Mouse (Mus musculus) limb, embryonic 11.5 days (tissue): ENCODE results near the gene Cadps. TPM values are rescaled to one million over a fixed set of nuclear protein-coding genes. Genes with fewer than 3 reads are reported as not detected.

ENCODE experiments used
- ATAC-seq: fragments of 200-750 bp; cut with Nextera tagmentation; 2 replicates; pipeline ENCODE4 v1.8.0; 2017; ENCODE audit warnings: low read depth; ENCODE audit not compliant: insufficient number of reproducible peaks, low FRiP score, low TSS enrichment
- DNase-seq: peaks from one replicate; pipeline ENCODE4 v3.0.0-alpha.2; 2015; ENCODE audit warnings: low spot score
- H3K27ac ChIP-seq: fragments of 300-500 bp; sonication (generic); replicated peaks from 2 replicates; pipeline ENCODE4 v1.5.1; 2014; ENCODE audit warnings: low read depth, mild to moderate bottlenecking, low read length
- H3K27me3 ChIP-seq: fragments of 300-500 bp; sonication (generic); 2 replicates; pipeline ENCODE4 v1.6.1; 2014; ENCODE audit warnings: mild to moderate bottlenecking, low read length, mixed read lengths; ENCODE audit not compliant: control insufficient read depth, insufficient read depth
- H3K36me3 ChIP-seq: fragments of 300-500 bp; sonication (generic); 2 replicates; pipeline ENCODE4 v1.6.1; 2014; ENCODE audit warnings: mild to moderate bottlenecking, low read length, moderate library complexity, mixed read lengths; ENCODE audit not compliant: control insufficient read depth, insufficient read depth
- H3K4me1 ChIP-seq: fragments of 300-500 bp; sonication (generic); 2 replicates; pipeline ENCODE4 v1.6.1; 2014; ENCODE audit warnings: low read length, mixed read lengths; ENCODE audit not compliant: control insufficient read depth, insufficient read depth
- H3K4me2 ChIP-seq: fragments of 300-500 bp; sonication (generic); 2 replicates; pipeline ENCODE4 v1.6.1; 2014; ENCODE audit warnings: low read depth, mild to moderate bottlenecking, moderate library complexity; ENCODE audit not compliant: severe bottlenecking
- H3K4me3 ChIP-seq: fragments of 300-500 bp; sonication (generic); 2 replicates; pipeline ENCODE4 v1.5.1; 2014; ENCODE audit warnings: low read depth, low read length
- H3K9ac ChIP-seq: fragments of 300-500 bp; sonication (generic); 2 replicates; pipeline ENCODE4 v1.6.1; 2014; ENCODE audit warnings: mild to moderate bottlenecking, low read length
- H3K9me3 ChIP-seq: fragments of 300-500 bp; sonication (generic); 2 replicates; pipeline ENCODE4 v1.6.1; 2016; ENCODE audit warnings: low read length; ENCODE audit not compliant: control insufficient read depth
- WGBS: fragments of 180-500 bp; shearing (Covaris S2); extraction: QIAGEN DNeasy Blood & Tissue Kit; methylation state at CpG from one replicate; pipeline ENCODE4 v1.1.7; 2014; 5-methylcytosine and 5-hydroxymethylcytosine counted together
- polyA plus RNA-seq: library from polyadenylated mRNA; unstranded; fragments of >200 nt; fragmentation: Nextera tagmentation; extraction: Ambion mirVana; gene quantifications from 2 replicates; pipeline ENCODE4 v1.2.1, GENCODE M21; 2014

Gene Cadps
- polyA plus RNA-seq, 1 experiment from 2014 or later: 0.36 TPM

GRCm38 (mm10) chr14:12592472-12593075 is 230.3 kb downstream of the Cadps start:
- no peak overlapping the region for H3K4me2 ChIP-seq
- no peaks in the 10 kb centered on the region for H3K9me3 ChIP-seq
- no peak overlapping the region for H3K4me3 ChIP-seq
- no peak for ATAC-seq
- no peaks in the 10 kb centered on the region for H3K27me3 ChIP-seq
- no peaks in the 10 kb centered on the region for H3K36me3 ChIP-seq
- no peak overlapping the region for H3K27ac ChIP-seq
- H3K9ac ChIP-seq: no peak overlapping the region
- no peaks in the 10 kb centered on the region for H3K4me1 ChIP-seq
- 75% methylated on average over 5 of the region's 5 CpGs for WGBS
- DNase-seq: no peak

DNA sequence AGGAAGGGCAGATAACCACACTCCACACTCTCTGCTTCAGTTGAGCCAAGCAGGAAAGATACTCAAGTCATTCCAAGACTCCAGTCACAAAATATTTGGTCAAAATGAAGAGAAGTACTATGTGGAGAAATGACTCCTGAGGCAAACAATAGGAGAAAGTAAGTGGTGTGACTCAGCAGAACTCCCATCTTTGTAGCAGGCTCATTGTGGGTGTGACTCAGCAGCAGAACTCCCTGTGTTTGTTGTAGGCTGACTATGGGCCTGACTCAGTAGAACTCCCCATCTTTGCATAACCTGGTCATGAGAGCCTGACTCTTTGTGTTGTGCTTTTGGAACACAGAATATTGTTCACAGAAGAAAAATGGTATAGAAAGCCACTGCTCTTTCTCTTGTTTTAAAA is 231.1 kb downstream of the Cadps start:
- Histone ChIP-seq H3K4me1 (no peaks in the 10 kb centered on the region), H3K27me3 (no peaks in the 10 kb centered on the region), H3K9ac (no peak overlapping the region), H3K4me3 (no peak overlapping the region), H3K9me3 (no peaks in the 10 kb centered on the region), H3K36me3 (no peaks in the 10 kb centered on the region), H3K4me2 (no peak overlapping the region), H3K27ac (no peak overlapping the region)
- DNase-seq (no peak), ATAC-seq (no peak)

GRCm38 (mm10) chr14:12583536-12583935 is 239.3 kb downstream of the Cadps start:
- H3K27me3 ChIP-seq: no peaks in the 10 kb centered on the region
- no peaks in the 10 kb centered on the region for H3K36me3 ChIP-seq
- H3K4me1 ChIP-seq: no peaks in the 10 kb centered on the region
- ATAC-seq: no peak
- no peak for DNase-seq
- no peak overlapping the region for H3K27ac ChIP-seq
- H3K4me3 ChIP-seq: no peak overlapping the region
- no peaks in the 10 kb centered on the region for H3K9me3 ChIP-seq
- H3K4me2 ChIP-seq: no peak overlapping the region
- 84% methylated on average over 5 of the region's 5 CpGs for WGBS
- H3K9ac ChIP-seq: no peak overlapping the region

GRCm38 (mm10) chr14:12581657-12582056 is 241.2 kb downstream of the Cadps start:
- H3K27me3 ChIP-seq: no peaks in the 10 kb centered on the region
- H3K27ac ChIP-seq: no peak overlapping the region
- H3K4me1 ChIP-seq: no peaks in the 10 kb centered on the region
- H3K9me3 ChIP-seq: no peaks in the 10 kb centered on the region
- no peak overlapping the region for H3K4me3 ChIP-seq
- no peak overlapping the region for H3K4me2 ChIP-seq
- no peak overlapping the region for H3K9ac ChIP-seq
- no peak for ATAC-seq
- DNase-seq: no peak
- H3K36me3 ChIP-seq: no peaks in the 10 kb centered on the region
- 78% methylated on average over 5 of the region's 5 CpGs for WGBS

DNA sequence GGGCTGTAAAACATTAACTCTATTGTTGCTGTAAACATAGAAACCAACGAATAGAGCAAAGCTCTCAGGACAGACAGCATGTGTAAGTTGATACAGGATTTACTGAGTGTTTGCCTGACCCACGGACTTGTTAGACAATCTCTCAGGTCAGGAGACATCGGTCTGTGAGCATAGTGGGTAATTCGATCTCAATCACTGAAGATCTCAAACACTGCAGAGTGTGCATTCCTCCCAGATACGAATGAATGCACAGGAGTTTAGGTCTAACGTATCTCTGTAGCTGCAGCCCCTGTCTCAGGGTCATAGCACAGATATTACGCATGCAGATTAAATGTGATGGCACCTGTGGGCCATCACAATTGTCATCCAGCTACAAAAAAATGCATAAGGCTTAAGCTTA is 242.1 kb downstream of the Cadps start:
- Histone ChIP-seq H3K9me3 (no peaks in the 10 kb centered on the region), H3K4me3 (no peak overlapping the region), H3K4me2 (no peak overlapping the region), H3K27ac (no peak overlapping the region), H3K27me3 (no peaks in the 10 kb centered on the region), H3K9ac (no peak overlapping the region), H3K36me3 (no peaks in the 10 kb centered on the region), H3K4me1 (no peaks in the 10 kb centered on the region)
- 35% methylated on average over 7 of the region's 7 CpGs for WGBS
- DNase-seq (no peak), ATAC-seq (no peak)

GRCm38 (mm10) chr14:12578156-12578555 is 244.7 kb downstream of the Cadps start:
- Histone ChIP-seq H3K4me2 (no peak overlapping the region), H3K36me3 (no peaks in the 10 kb centered on the region), H3K27me3 (no peaks in the 10 kb centered on the region), H3K9ac (no peak overlapping the region), H3K4me3 (no peak overlapping the region), H3K27ac (no peak overlapping the region), H3K4me1 (no peaks in the 10 kb centered on the region), H3K9me3 (no peaks in the 10 kb centered on the region)
- WGBS: 81% methylated on average over 1 of the region's 1 CpGs
- no peak for DNase-seq
- no peak for ATAC-seq

GRCm38 (mm10) chr14:12577475-12578140 is 245.3 kb downstream of the Cadps start:
- no peak overlapping the region for H3K4me2 ChIP-seq
- H3K4me3 ChIP-seq: no peak overlapping the region
- no peaks in the 10 kb centered on the region for H3K27me3 ChIP-seq
- no peaks in the 10 kb centered on the region for H3K9me3 ChIP-seq
- ATAC-seq (no peak), DNase-seq (no peak)
- H3K36me3 ChIP-seq: no peaks in the 10 kb centered on the region
- no peak overlapping the region for H3K9ac ChIP-seq
- WGBS: 70% methylated on average over 2 of the region's 2 CpGs
- H3K27ac ChIP-seq: no peak overlapping the region
- no peaks in the 10 kb centered on the region for H3K4me1 ChIP-seq

DNA sequence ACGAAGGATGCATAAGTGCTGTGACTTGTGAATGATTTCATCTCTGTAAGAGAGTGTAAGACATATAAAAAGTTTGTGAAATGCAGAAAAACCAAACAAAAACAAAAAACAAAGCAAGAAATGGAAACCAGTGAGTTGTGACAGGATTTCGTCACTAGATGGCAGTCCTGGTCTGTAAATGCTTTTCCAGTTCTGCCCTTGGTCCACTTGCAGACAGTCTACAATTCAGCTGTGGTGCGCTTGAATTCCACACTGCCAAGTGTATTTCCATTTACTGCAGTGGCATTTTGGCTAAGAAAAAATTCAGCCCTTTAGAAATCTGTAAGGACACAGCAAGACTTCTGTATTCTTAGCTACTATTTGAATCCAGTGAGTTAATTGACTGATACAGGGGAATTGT is 247.8 kb downstream of the Cadps start:
- ATAC-seq (no peak), DNase-seq (peak; percentile 74)
- Histone ChIP-seq H3K9me3 (no peaks in the 10 kb centered on the region), H3K27me3 (no peaks in the 10 kb centered on the region), H3K36me3 (no peaks in the 10 kb centered on the region), H3K27ac (no peak overlapping the region), H3K4me1 (no peaks in the 10 kb centered on the region), H3K4me2 (no peak overlapping the region), H3K4me3 (no peak overlapping the region), H3K9ac (no peak overlapping the region)
- 25% methylated on average over 3 of the region's 3 CpGs for WGBS

GRCm38 (mm10) chr14:12574336-12574735 is 248.5 kb downstream of the Cadps start:
- Histone ChIP-seq H3K27me3 (no peaks in the 10 kb centered on the region), H3K9ac (no peak overlapping the region), H3K27ac (no peak overlapping the region), H3K4me2 (no peak overlapping the region), H3K9me3 (no peaks in the 10 kb centered on the region), H3K4me1 (no peaks in the 10 kb centered on the region), H3K36me3 (no peaks in the 10 kb centered on the region), H3K4me3 (no peak overlapping the region)
- DNase-seq (no peak), ATAC-seq (no peak)
- 82% methylated on average over 4 of the region's 4 CpGs for WGBS
